Mouse (Mus musculus) left cerebral cortex, adult 18-20 months (tissue): ENCODE measurements around the gene Rsph1. TPM values are rescaled to one million over a fixed set of nuclear protein-coding genes. Genes with fewer than 3 reads are reported as not detected.

Experiments
- DNase-seq, 2 experiments: peaks; one replicate each; pipeline ENCODE4 v3.0.0; 2021 to 2022; ENCODE audit warnings: low spot score in 2 of 2, mixed read lengths in 1 of 2
- total RNA-seq, 2 experiments: library from RNA; stranded (reverse); gene quantifications; 2 replicates each; pipeline ENCODE4 v1.2.3; 2021

Gene Rsph1
- total RNA-seq, 2 experiments from 2014 or later: 15.4 to 16.8 TPM

- DNase-seq: no peak
These were observed 65.3 kb downstream of the Rsph1 start for GRCm38 (mm10) chr17:31211881-31212280.

GRCm38 (mm10) chr17:31210299-31210698 is 66.9 kb downstream of the Rsph1 start:
- DNase-seq: no peak

- DNase-seq: no peak
These were observed 67.7 kb downstream of the Rsph1 start for GRCm38 (mm10) chr17:31209376-31209930.

GRCm38 (mm10) chr17:31208654-31209053 is 68.5 kb downstream of the Rsph1 start:
- no peak for DNase-seq

- DNase-seq: no peak
These were observed 69.3 kb downstream of the Rsph1 start, which contains the start of gene Ubash3a for GRCm38 (mm10) chr17:31207771-31208334. Gene Ubash3a (plus strand): TSS chr17:31207873.

Other genes starting within 250 kb of the Rsph1 start
- gene Abcg1, start 219.7 kb downstream of the Rsph1 start, total RNA-seq: 10 to 100 TPM; 70.5 to 80.0 TPM
- gene Tff3, start 147.7 kb downstream of the Rsph1 start, total RNA-seq: not detected
- not detected for gene Tff2, start 133.1 kb downstream of the Rsph1 start, total RNA-seq
- gene Tff1, start 112.1 kb downstream of the Rsph1 start, total RNA-seq: not detected
- gene Tmprss3, start 78.4 kb downstream of the Rsph1 start, total RNA-seq: under 1 TPM in 1 of 2 experiments, not detected in 1; 0.12 TPM
- gene Ubash3a, start 69.5 kb downstream of the Rsph1 start, total RNA-seq: not detected
- 10 to 100 TPM; 10.2 to 10.7 TPM for gene Slc37a1, start 9.4 kb upstream of the Rsph1 start, total RNA-seq
- 10 to 100 TPM; 21.2 to 22.4 TPM for gene Pde9a, start 108.8 kb upstream of the Rsph1 start, total RNA-seq
- 10 to 100 TPM; 22.7 to 24.3 TPM for gene Wdr4, start 242.6 kb upstream of the Rsph1 start, total RNA-seq
- 100 to 1,000 TPM; 232 to 236 TPM for gene Ndufv3, start 242.7 kb upstream of the Rsph1 start, total RNA-seq